Mouse (Mus musculus) left cerebral cortex, adult 11 months (tissue): ENCODE measurements at regions not wholly inside any gene's neighbourhood (a gene's known extent, or its start where the extent isn't known, plus 50 kb on each side); places are given as distances from the start of the nearest gene placed in this dataset.

ENCODE experiments used
- DNase-seq: peaks from one replicate; pipeline ENCODE4 v3.0.0; 2022; ENCODE audit warnings: low spot score

DNA sequence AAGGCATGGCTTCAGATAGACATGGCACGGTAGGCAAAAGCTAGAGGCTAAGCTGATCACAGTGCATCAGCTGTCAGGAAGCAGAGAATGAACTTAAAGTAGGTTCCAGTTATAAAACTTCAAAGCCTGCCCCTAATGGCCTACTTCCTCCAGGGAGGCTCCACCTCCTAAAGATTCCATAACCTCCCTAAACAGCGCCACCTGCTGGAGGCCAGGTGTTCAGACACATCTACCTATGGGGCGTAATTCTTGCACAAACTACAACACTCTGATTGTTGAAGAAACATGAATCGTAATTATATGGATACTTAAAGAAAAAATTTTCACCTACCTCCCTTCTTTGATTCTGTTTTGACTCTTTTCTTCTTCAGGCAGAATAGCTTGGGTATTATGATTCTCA is 277.0 kb upstream of the Tmem132c start:
- DNase-seq, result no peak

GRCm38 (mm10) chr5:126967076-126967475 is 274.5 kb upstream of the Tmem132c start:
- no peak for DNase-seq

- no peak for DNase-seq
These were observed 272.2 kb upstream of the Tmem132c start for GRCm38 (mm10) chr5:126969373-126969772.

DNA sequence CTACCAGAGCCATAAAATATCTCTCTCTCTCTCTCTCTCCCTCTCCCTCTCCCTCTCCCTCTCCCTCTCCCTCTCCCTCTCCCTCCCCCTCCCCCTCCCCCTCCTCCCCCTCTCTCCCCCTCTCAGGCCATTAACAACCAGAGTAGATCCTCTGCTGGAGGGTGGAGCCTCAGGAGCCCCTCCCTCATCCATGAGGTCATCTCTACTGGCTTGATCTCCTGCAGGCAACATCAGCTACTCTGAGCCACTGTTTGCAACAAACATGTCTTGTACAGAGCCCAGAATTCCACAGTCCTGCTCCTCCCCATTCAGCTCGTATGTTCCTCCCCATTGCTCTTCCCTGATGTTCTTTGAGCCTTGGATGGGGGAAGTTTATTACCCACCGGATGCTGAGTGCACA is 270.3 kb upstream of the Tmem132c start:
- DNase-seq, result no peak

DNA sequence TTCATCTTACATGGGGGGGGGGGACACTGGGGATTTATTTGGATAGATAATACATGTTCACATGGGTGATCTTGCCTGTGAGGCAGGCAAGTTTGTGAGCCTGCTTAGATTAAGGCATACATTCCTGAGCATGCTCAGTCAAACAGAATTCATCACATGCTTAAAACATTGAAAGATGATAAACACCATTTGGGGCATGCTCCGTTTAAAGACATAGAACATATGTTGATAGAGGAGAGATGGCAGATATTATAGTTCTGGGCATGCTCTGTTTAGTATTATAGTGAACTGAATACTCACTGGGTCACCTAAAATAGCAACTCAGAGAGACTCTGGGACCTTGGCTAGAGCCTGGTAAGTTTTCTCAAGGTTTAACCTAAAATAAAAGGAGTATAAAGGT is 269.6 kb upstream of the Tmem132c start:
- no peak for DNase-seq

GRCm38 (mm10) chr5:126973425-126973824 is 268.2 kb upstream of the Tmem132c start:
- no peak for DNase-seq

DNA sequence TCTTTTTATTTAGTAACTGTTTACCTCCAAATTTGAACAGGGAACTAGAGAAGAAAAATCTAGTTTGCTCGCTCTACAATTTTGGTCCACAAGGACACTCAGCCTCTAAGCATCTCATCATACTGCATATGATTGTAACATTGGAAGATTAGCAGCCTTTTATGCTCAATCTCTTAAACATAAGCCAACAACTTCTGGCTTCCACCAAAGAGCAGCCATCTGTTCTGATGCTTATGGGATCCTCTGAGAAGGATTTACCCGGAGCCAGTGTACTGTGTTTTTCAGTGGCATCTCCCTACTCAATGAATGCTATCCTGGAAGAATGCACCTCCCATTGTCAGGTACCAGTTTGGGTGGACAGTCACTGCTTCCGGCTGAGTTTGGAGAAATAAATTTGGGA is 267.0 kb upstream of the Tmem132c start:
- DNase-seq, result no peak

DNA sequence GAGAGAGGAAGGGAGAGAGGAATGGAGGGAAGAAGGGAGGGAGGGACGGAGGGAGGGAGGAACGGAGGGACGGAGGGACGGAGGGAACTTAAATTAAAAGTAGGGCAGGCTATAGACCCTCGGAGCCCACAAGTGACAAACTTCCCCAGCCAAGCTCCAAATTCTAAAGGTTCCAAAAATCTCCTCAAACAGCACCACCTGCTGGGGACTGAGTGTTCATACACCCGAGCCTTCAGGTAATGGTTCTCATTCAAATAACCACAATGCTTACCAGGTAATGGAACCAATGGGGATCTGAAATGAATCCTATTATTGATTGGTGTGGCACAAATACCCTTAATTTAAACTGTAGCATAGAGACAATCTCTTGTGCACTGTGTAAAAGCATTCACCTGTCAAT is 246.0 kb upstream of the Tmem132c start:
- DNase-seq, result no peak

- DNase-seq, result no peak
These were observed 227.4 kb upstream of the Tmem132c start for GRCm38 (mm10) chr5:127014166-127014565.

DNA sequence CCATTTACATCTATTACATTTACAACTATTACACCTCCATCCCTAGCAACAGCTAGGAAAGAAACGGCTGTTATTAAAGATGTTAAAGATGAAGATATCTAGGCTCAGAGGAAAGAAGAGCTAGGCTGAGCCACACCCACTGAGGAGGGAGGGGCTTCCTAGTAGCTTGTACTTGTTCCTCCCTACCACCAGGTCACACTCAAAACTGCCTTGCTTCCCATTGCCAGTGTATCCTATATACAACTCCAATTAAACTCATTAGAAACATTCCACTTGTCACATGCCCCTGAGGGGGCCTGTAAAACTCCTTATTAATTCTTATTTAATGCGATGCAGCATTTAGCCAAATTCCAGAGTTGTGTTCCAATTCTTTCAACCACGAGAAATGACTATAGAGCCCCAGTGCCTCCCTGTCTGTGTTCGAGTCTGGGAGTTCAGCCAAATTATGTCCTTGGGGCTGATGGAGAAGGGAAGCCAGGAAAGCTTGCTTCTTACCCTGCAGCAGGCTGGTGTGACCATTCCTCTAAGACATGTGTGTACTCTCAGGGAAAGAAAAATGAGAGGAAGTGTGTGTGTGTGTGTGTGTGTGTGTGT is 225.0 kb upstream of the Tmem132c start:
- no peak for DNase-seq

GRCm38 (mm10) chr5:127017971-127018370 is 223.6 kb upstream of the Tmem132c start:
- DNase-seq, result no peak

DNA sequence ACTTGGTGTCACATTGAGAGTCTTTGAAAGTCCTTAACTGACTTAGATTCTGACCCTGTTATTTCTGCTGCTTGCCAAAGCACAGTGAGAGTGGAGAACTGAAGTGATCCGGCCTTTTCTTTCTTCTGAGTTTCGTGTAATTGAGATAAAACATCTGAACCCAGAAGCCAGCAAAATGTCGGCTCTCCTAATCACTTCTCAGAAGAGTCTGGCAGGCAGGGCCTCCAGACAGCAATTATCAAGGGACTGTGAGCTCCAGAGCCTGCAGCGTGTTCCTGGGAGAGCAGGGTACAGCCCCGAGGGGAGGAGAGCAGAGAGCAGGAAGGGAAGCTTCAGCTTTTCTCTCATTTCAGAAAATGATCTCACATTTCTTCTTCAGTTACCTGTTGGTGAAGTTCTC is 205.1 kb upstream of the Tmem132c start:
- DNase-seq, result no peak

GRCm38 (mm10) chr5:127057770-127058169 is 183.8 kb upstream of the Tmem132c start:
- DNase-seq, result no peak

DNA sequence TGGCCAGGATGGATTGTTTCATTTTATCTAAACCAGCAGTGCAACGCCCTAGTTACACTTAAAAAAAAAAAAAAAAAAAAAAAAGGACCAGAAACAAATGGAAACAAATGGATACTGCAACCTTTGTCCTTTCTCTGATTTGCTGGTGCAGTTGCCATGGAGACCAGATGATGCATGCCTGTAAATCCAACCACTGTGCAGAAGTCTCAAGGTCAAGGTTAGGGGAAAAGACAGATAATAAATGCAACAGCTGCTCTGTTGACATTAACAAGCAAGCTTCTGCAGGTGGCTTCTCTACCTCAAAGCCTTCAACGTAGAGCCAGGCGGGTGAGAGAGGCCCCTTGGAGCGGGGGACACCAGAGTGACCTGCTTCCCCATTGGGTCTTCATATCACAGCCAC is 167.3 kb upstream of the Tmem132c start:
- no peak for DNase-seq
